Mouse (Mus musculus): ENCODE results near the gene Phf14.
"Not testable (repeated sequence)": the region's sequence is repeated elsewhere in the genome, so short reads cannot be mapped to it uniquely, and the experiment has no call there.

The Phf14 gene

DNA sequence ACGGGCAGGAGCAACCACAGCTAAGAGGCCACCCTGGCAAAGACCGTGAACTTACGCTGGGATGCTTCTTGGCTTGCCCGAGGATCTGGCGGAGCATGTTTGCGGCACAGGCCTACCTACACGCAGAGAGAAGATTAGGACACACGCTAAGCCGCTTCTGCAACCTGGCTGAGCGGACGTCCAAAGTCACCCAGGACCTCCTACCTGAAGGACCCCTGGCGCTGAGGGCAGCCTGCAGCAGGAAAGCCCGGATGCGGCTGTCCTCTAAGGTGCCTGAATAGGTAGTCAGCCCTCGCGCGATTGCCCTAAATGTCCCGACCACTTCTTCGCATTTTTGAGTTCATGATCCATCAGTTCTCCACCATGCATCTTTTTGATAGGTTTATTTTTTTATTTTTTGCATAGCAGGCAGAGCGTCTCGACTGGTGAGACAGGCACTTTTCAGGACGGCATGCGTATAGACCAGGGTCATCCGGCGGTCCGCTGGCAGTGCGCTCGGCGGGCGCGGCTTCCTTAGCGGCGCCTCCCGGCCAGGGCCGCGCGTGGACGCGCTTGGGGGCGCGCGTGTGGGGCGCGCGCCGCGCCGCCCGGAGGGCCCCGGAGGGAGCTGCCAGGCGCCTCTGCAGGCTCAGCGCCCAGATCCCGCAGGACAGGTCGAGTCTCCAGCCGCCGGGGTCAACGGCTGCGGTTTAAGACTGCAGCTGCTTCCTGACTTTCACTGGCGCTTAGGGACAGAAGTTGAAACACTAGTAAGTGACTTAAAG, at the start of gene Phf14, which contains the start of gene Ndufa4:
Gene Phf14, plus strand, starts transcription at position 541 of the 764 bp plus-strand sequence.
Gene Ndufa4, minus strand, starts transcription at position 229 of the 764 bp plus-strand sequence.
- peak; percentile 88 for DNase-seq (ENCODE audit: low spot score)

GRCm38 (mm10) chr6:11875364-11875763, 32.2 kb upstream of the Phf14 start:
- DNase-seq (ENCODE audit: low spot score), result not testable (repeated sequence)

GRCm38 (mm10) chr6:11900809-11901310, 6.7 kb upstream of the Phf14 start:
- DNase-seq (ENCODE audit: low spot score), result no peak

DNA sequence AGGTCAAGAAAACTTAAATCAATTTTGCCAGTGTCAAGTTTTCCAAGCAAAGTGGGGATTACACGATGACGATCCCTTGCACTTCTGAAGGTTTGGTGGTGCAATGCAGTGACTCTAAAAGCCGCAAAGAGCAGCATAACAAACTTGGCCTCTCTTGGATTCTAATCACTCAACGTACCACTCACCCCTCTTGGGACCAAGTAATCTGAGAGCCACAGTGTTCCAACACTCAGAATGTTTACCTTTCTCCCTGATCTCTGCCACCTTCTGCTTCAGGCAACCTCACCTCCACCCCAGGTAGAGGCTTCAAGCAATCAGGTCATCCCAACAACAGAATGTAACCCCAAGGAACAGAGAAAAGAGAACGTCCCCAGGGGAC, 730 bp upstream of the Phf14 start:
- DNase-seq (ENCODE audit: low spot score), result no peak

DNA sequence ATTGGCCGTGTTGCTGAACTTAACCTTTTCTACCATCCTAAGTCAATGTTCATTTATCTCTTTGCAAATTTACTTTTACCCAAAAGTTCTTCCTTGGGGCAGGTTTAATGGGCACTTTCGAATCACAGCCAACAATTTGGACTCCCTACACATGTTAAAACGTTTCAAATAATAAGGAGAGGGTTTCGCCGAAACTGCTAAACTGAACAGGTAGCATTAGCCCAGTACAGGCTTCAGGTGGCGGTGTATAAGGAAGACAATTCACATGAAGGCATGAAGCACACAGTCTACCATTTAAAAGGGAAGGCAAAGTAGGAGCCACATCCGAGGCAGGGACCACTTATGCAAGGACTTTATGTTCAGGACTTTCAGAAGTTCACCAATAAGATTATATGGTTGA, 561 bp downstream of the Phf14 start:
- no peak for DNase-seq (ENCODE audit: low spot score)

GRCm38 (mm10) chr6:11925496-11926041, 18.0 kb downstream of the Phf14 start:
- DNase-seq (ENCODE audit: low spot score), result peak; percentile 77

GRCm38 (mm10) chr6:11926082-11926595, 18.5 kb downstream of the Phf14 start:
- DNase-seq (ENCODE audit: low spot score), result no peak

- no peak for DNase-seq (ENCODE audit: low spot score)
Measured at GRCm38 (mm10) chr6:11927485-11927884, 19.9 kb downstream of the Phf14 start.

GRCm38 (mm10) chr6:11933403-11933802, 25.8 kb downstream of the Phf14 start:
- no peak for DNase-seq (ENCODE audit: low spot score)

DNA sequence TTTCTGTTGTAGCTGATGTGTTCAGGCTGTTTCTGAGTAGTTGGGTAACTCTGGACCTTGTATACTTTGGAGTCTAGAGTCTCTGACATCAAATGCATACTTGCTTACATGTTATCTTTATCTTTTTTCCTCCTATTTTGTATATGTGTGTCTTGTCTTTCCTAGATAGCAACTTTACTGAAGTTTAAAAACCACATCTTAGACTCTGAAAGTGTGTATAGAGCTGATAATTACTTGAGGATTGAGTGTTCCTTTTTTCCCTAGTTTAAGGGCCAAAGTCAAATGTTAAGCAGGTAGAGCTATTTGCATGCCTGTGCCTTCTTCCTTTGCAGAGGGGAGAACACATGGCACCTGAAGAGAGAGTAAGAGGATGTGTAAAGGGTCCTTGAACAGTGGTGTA, 33.3 kb downstream of the Phf14 start:
- no peak for DNase-seq (ENCODE audit: low spot score)

GRCm38 (mm10) chr6:11942089-11942488, 34.5 kb downstream of the Phf14 start:
- DNase-seq (ENCODE audit: low spot score), result no peak

DNA sequence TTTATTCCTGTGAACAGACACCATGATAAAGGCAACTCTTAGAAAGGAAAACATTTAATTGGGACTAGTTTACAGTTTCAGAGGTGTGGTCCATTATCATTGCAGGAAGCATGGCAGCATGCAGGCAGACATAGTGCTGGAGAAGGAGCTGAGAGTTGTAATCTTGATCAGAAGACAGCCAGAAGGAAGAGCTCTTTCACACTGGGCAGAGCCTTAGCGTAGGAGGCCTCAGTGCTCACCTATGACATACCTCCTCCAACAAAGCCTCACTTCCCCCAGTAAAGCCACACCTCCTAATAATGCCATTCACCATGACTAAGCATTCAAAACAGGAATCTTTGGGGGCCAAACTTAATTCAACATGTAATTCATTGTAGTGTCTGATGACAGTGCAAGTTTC, 40.5 kb downstream of the Phf14 start:
- DNase-seq (ENCODE audit: low spot score), result no peak

DNA sequence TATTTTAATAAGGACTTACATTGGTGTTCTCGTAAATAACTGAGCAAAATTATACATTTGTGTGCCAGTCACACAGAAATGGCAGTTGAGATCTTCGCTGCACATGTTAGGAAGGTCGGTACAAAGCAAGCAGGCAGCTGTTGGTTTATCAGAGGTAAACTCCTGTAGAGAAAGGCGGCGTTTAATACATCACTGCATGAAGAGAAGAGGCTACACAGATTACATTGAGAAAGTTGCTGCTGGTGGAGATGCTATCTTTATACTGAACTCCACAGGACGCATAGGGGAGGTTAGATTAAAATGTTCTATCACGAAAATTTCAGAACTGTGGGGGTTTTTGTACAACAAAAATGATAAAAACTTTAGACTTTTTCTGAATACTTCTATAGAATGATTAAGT, 52.6 kb downstream of the Phf14 start:
- DNase-seq (ENCODE audit: low spot score), result no peak

GRCm38 (mm10) chr6:11993782-11994181, 86.2 kb downstream of the Phf14 start:
- no peak for DNase-seq (ENCODE audit: low spot score)

GRCm38 (mm10) chr6:11998576-11998975, 91.0 kb downstream of the Phf14 start:
- no peak for DNase-seq (ENCODE audit: low spot score)

DNA sequence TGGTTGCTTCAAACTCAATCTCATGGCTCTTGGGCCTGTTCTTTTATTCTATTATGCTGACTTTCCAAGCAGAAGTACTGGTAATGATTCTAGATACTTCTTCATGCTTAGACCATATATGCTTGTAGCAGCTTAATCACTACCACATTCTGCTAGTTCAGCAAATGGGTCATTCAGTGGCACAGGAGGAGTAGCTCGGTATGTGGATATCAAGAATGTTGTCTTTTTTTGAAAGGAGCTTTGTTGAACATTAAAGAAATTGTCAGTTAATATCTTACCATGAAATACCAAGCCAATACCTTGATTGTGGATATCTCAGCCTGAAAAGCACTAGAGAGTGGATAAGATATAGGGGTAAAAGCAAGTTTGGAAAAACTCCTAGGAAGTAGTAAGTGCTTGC, 91.9 kb downstream of the Phf14 start:
- no peak for DNase-seq (ENCODE audit: low spot score)

DNA sequence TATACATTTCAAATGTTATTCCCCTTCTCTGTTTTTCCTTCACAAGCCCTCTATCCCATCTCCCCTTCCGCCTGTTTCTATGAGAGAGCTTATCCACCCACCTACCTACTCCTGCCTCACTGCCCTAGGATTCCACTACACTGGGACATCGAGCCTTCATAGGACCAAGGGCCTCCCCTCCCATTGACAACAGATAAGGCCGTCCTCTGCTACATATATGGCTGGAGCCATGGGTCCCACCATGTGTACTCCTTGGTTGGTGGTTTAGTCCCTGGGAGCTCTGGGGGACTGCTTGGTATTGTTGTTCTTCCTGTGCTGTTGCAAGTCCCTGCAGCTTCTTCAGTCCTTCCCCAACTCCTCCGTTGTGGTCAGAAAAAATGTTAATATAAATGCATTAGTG, 97.8 kb downstream of the Phf14 start:
- DNase-seq (ENCODE audit: low spot score), result no peak

GRCm38 (mm10) chr6:12006001-12006400, 98.4 kb downstream of the Phf14 start:
- DNase-seq (ENCODE audit: low spot score), result no peak

DNA sequence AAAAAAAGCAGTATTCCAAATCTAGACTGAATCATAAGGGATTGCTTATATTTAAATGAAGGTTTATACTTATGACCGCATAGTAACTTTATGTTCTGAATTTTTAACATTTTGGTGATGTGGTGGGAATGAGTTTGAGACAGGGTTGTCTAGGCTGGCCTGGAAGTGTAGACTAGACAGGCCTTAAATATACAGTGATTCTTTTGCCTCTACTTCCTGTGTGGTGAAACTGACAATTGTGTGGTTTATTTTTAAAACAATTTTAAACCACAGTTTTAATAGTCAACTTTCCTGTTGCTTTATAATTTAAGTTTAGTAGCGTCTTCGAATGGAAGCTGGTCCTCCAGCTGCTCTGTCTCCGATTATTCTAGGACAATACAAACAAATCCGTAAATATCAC, 104.5 kb downstream of the Phf14 start:
- DNase-seq (ENCODE audit: low spot score), result no peak

DNA sequence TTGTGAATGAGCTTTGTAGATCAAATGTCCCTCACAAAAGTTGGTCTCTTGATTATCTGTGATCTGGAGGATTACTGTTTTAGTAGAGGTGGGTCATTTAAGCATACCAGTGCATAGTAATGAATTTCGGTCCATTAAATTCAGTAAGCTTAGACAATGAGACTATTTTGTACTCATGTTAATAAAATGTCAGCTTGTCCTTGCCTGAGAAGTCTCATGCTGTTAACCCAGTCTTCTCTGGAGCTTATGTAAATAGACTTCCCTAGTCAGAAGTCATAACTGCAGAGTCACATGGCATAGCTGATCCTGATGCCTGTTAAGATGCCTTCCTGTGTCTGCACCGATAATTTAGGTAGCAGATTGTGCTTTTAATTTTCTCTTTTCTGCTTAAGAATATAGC, 106.4 kb downstream of the Phf14 start:
- no peak for DNase-seq (ENCODE audit: low spot score)

- no peak for DNase-seq (ENCODE audit: low spot score)
Measured at GRCm38 (mm10) chr6:12014733-12015132, 107.1 kb downstream of the Phf14 start.

DNA sequence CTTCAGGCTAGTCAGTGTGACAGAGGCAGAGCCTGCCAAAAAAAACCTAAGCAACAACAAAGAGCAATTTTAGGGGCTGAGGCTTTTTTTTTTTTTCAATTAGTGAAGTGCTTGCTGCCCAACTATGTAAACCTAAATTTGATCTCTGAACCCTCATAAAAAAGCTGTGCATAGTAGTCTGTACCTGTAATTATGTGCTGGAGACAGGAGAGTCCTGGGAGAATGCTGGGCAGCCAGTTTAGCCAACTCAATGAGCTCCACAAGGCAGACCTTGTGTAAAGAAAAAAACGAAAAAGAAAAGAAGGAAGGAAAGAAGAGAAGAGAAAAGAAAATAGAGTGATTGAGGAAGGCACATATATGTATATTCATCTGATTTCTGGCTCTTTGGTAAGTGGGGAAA, 112.1 kb downstream of the Phf14 start:
- DNase-seq (ENCODE audit: low spot score), result no peak

GRCm38 (mm10) chr6:12020156-12020555, 112.5 kb downstream of the Phf14 start:
- no peak for DNase-seq (ENCODE audit: low spot score)

Measured in left cerebral cortex, adult 11 months (tissue).